Mouse (Mus musculus) G1E-ER4 (cell line): Measurements from ENCODE around the gene Stx8. TPM values are rescaled to one million over a fixed set of nuclear protein-coding genes. Genes with fewer than 3 reads are reported as not detected.

Experiments
- GATA1 ChIP-seq: IDR thresholded peaks from one replicate; pipeline ENCODE4 v1.8.0; 2012; ENCODE audit warnings: low read length, inconsistent platforms
- polyA plus RNA-seq: library from polyadenylated mRNA; stranded (reverse); fragments of >175 nt; gene quantifications from 2 replicates; pipeline ENCODE4 v1.2.3, GENCODE M21; 2012

The Stx8 gene
- 0.66 and 1.0 TPM in 2 replicates for polyA plus RNA-seq

DNA sequence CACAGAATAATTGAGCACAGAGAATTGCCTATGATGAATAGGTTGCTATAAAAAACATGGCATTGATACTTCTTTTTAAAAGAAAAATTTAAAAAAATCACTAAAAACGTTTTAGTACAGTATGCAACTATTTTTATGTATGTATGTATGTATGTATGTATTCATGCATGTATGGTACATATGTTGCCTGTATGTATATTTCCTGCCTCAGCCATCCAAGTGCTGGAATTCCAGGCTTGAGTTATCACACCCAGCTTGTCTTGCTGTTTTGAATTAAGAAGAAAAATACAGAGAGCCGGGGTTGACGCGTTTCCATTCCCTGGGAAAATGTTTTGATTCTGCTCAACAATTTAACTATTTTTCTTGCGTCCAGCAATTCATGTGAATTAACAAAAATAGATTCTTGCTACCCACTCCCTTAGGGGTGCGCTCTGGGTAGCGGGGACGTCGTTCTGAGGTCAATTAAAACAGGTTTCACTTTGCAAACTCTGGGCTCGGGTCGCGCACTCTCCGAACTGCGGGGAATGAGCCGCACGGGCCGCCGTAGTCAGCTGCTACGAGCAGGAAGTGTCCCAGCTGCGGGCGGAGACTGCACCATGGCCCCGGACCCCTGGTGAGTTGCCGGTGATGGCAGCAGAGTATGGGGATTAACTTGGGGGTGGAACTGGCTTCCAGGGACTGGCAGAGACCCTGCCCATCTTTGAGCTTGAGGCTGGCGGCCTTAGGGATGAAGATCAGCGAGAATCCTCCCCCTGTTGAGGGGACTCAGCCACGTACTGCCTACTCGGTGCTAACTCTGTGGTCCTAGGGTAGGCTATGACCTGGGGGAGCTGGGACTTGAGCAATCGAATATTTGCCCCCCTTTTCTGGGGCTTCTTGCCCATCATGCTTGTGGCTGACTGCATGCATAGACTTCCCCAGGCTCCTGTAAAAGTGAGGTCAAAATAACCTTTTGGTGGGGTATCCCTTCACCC lies at the start of gene Stx8:
Stx8 (plus strand) TSS at position 289 of the 974 bp plus-strand sequence.
- no peak for TF ChIP-seq GATA1

DNA sequence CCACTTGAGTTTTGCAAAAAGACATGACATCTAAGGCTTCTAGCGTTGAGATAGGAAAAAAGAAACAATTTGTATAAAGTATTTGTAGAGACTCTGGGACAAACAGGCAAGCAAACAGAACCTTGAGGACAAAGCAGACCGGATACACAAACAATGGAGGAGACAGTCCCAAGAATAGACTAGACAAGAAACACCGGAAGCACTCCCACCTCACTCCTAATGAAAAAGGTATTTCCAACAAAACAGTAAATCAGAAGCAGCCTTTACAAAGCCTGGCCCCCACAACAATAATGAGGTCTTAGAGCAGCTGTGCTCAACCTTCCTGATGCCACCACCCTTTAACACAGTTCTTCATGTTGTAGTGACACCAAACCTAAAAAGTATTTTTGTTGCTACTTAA lies 48.9 kb upstream of the Stx8 start:
- TF ChIP-seq GATA1, result no peak

DNA sequence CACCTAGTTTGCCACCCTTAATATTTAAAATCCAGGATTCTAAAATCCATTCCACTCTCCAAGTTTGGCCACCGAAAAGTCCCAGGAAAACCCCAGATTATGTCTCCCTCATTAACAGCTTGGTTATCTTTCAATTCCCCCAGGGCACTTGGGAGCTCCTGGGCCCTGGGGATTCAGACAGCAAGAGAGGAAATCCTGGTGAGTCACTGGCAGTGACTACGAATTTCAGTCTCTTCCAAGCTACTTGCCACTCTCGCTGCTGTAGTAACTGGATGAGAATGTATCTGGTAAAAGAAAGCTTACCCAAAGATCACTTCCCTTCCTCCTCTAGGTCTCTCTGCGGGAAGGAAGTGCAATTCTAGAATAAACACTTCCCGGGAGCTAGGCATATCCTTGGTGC lies 46.4 kb upstream of the Stx8 start:
- no peak for TF ChIP-seq GATA1

DNA sequence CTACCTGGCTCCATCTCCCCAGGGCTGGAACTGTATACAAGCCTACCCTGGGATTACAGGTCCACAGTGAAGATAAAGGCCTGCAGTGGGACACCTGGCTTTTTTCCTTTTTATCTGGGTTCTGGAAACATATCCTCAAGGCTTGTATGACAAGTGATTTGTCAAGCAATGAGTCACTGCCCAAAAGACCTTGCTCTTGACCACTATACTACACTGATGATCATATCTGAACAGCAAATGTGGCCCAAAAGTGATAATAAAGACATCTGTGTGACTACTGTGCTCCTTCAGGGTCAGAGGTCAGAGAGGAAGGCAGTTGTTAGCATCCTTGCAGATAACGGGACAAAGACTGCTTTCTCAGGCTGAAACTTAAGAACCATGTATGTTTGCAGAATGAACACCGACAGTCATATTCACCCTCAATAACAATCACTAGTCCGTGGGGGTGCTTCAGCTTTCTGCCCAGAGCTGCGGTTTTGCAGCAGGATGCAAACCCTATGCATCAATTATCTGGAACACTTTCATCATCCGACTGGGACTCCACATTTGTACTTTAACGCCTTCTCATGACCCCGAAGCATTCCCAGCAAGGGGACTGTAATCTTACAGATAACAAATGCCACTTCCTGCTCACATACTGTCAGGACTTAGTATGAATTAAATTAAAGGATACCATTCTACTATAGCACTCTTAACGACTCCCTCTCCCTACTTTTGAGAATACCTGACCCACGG lies 45.6 kb upstream of the Stx8 start:
- no peak for TF ChIP-seq GATA1

DNA sequence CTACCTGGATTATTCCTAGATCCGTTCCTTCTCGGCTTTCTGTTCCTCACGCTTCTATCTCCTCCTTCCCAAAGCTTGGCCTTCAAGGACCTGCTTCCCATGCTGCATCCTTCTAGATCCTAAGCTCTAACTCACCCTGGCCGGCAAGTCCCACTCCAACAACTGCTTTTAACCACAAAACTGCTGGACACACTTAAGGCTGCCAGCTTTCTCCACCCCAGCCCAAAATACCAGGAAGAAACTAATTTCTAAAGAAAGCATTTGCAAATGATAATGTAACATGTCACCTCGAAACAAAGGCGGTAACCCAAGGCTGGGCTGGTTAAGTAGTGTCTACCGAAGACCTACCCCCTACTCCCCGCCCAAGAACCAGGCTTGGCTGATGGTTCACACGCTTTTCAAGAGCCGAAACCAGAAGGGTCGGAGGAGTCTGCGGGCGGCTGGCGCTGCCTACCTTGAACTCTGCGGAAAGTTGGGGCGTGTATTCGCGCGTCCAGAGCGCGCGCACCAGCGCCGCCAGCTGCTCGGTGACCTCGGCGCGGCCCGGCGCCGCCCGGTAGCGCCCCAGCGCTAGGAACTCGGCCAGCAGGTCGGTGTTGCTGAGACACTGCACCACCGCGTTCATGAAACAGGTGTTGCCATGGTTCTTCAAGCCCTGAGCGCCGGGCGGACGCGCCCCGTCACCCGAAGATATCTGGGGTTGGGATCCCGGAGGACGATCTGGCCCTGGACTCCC lies 44.7 kb upstream of the Stx8 start:
- TF ChIP-seq GATA1, result no peak

DNA sequence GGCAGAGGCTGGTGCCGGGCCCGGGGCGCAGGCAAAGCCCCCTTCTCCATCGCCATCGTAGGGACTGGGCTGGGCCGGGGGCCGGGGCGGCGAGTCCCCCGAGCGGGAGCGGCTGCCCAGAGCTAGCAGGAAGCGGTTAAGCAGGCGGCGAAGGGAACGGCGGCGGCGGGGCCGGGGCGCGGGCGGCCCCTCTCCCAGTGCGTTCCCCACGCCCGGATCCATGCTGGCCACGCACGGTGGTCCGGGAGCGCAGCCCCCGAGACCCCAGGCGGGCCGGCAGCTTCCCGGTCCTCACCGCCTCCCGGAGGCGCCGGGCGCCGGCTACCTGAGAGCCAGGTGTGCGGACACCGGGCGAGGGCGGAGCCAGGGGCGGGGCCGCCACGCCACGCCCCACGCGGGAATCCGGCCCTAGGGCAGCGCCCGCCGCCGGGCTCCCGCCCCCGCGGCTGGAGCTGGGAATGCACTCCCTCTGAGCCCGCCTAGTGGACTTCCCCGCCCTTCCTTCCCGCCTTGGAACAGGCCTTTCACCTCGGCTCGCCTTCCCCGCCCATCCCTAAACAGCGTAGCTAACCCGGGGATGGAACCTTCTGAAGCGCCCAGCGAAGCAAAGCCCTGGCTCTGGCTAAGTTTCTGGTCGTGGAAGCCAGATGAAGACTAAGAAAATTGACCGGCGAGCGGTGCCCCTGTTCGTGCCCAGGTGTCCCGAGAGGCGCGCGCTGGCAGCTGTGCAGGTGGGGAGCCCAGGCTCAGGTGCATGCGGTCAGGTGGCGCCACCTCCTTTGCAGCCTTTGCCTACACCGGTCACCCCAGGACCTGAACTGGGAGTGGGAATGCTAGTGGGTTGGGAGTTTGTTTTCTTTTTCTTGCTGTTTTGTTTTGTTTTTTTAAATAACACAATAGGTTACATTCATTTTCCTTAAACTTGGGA lies 43.9 kb upstream of the Stx8 start, which contains the start of gene Usp43:
Usp43 (minus strand) TSS at position 327 of the 928 bp plus-strand sequence.
- TF ChIP-seq GATA1, result no peak

DNA sequence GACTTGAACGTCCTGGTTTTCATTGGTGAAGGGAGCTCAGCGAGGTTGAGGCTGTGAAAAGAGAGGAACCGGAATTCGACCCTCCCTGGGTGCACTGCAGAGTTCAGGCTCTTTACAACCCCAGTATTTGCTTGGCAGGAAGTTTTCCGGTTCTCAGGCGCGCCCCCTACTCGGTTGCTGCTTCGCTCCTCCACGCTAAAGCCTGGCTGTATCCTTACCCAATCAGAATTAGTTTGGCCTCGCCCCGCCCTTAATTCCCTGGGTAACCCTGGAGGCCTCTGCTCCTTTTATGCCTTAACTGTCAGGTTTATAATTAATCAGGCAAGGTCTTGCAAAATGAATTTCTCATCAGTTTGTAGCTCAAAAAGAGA lies 43.3 kb upstream of the Stx8 start:
- no peak for TF ChIP-seq GATA1

- TF ChIP-seq GATA1, result no peak
Observed at GRCm38 (mm10) chr11:67923720-67924119, 42.3 kb upstream of the Stx8 start.

GRCm38 (mm10) chr11:67925000-67925399 lies 41.0 kb upstream of the Stx8 start:
- no peak for TF ChIP-seq GATA1

DNA sequence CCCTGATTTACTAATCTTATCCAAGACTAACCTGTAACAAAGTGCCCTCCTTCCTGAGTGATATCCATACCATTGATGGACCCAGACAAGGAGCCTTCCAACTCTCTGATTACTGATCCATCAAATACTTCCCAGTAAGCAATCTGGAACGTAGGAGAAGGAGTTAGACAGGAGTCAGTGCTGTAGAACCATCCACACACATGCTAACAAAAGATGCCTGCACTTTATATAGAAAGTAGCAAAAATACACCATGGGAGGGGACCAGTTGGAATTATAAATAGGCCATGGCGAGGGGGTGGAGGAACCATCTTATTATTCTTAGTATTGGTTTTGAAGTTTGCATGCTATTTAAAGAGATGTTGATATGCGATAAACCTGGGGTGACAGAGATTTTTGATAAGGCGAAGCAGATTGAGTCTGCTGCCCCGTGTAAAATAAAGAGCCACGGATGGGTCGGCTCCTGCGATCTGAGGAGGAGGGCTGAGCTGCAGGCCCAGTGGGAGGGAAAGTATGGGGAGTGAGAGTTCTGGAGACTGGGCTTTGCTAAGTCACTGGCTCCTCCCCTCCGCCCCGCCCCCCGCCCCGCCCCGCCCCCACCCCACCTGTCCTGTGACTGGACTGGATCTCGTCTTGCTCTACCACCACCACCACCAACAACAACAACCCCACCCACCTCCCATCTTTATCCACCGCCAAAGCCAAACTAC lies 39.5 kb upstream of the Stx8 start:
- TF ChIP-seq GATA1, result no peak

- no peak for TF ChIP-seq GATA1
Observed at GRCm38 (mm10) chr11:67932156-67932555, 33.8 kb upstream of the Stx8 start.

GRCm38 (mm10) chr11:67948229-67948628 lies 17.8 kb upstream of the Stx8 start:
- TF ChIP-seq GATA1, result no peak

DNA sequence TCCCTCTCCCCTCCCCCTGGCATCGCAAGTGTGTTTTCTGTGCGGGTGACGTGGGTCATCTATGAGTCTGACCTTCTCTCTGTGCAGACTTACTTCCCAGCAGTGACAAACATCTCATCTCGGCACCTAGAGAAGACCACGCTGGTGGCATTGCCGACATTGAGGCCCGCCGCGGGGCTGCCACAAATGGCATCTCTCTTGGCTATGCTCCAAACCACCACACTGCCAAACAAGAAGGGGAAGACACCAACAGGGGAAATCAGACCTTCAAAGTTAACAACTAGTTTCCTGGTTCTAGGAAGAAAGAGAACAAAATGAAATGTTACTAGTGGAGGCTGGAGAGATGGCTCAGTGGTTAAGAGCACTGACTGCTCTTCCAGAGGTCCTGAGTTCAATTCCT lies 16.5 kb upstream of the Stx8 start:
- TF ChIP-seq GATA1, result no peak

DNA sequence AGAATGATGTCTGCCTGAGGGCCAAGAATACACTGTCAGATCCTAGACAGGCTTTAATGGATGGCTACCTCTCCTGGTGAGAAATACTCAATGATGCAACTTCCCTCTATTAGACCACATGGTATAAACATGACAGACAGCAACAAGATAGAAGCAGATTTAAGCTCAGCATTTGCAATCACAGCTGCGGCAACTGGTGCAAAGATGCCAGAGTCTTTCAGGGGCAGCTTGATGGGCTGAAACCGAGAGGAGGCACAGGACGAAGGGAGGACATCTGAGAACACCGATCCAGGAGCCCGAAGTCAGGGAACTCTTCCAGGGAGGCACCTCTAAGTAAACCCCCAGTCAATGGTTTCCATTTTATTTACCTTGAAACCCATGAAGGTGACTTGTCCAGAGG lies 12.4 kb upstream of the Stx8 start:
- no peak for TF ChIP-seq GATA1
